Mouse (Mus musculus): ENCODE measurements at regions not wholly inside any gene's neighbourhood (a gene's known extent, or its start where the extent isn't known, plus 50 kb on each side); places are given as distances from the start of the nearest gene placed in this dataset.

DNA sequence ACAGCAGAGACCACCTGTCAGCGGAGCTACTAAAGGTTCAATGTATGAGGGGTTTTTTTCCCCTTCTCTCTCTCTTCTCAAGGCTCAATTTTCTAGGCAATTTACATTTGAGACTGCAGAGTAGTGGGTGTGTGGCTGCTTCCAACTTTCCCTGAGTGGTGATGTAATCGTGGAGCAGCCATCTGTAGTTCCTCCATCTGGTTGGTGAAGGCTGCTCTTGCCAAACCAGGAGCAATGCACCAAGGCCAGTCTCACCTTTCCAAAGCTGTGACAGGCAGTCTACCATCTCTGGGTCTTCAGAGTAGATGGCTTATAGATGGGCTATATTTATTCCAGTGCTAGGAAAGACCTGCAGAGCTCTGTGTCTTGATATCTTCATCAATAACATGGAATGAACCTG lies 280.4 kb downstream of the Pik3r1 start:
- TF ChIP-seq POLR2A (IDR thresholded peaks at IDR 0.05; ENCODE audit: low read depth, low read length) (no peak), CTCF (conservative IDR thresholded peaks at IDR 0.05; ENCODE audit: insufficient read depth, insufficient read length, low read depth, low read length) (no peak)
